Mouse (Mus musculus): ENCODE results near the gene Supt5. TPM values are rescaled to one million over a fixed set of nuclear protein-coding genes. Genes with fewer than 3 reads are reported as not detected.

The Supt5 gene
- polyA plus RNA-seq, 1 experiment: 60.7 TPM

GRCm38 (mm10) chr7:28353267-28353666 lies 14.7 kb upstream of the Supt5 start:
- no peak for DNase-seq (ENCODE audit: low spot score)

GRCm38 (mm10) chr7:28351676-28352191 lies 13.2 kb upstream of the Supt5 start:
- no peak for DNase-seq (ENCODE audit: low spot score)

- peak; percentile 99 for DNase-seq (ENCODE audit: low spot score)
Measured at GRCm38 (mm10) chr7:28350155-28350883, 11.8 kb upstream of the Supt5 start, which contains the start of gene Rps16. Gene Rps16 (plus strand): TSS chr7:28350652.

GRCm38 (mm10) chr7:28348601-28349000 lies 10.1 kb upstream of the Supt5 start:
- DNase-seq (ENCODE audit: low spot score): no peak

- no peak for DNase-seq (ENCODE audit: low spot score)
Measured at GRCm38 (mm10) chr7:28347746-28348145, 9.2 kb upstream of the Supt5 start.

GRCm38 (mm10) chr7:28344637-28345036 lies 6.1 kb upstream of the Supt5 start:
- DNase-seq (ENCODE audit: low spot score): no peak

GRCm38 (mm10) chr7:28341381-28341780 lies 2.8 kb upstream of the Supt5 start:
- no peak for DNase-seq (ENCODE audit: low spot score)

- DNase-seq (ENCODE audit: low spot score): no peak
Measured at GRCm38 (mm10) chr7:28339213-28339917, 819 bp upstream of the Supt5 start.

- DNase-seq (ENCODE audit: low spot score): no peak
Measured at GRCm38 (mm10) chr7:28335471-28335870, 3.1 kb downstream of the Supt5 start.

GRCm38 (mm10) chr7:28334534-28334933 lies 4.0 kb downstream of the Supt5 start:
- no peak for DNase-seq (ENCODE audit: low spot score)

GRCm38 (mm10) chr7:28328260-28328659 lies 10.3 kb downstream of the Supt5 start:
- DNase-seq (ENCODE audit: low spot score): no peak

GRCm38 (mm10) chr7:28326457-28326856 lies 12.1 kb downstream of the Supt5 start:
- no peak for DNase-seq (ENCODE audit: low spot score)

- no peak for DNase-seq (ENCODE audit: low spot score)
Measured at GRCm38 (mm10) chr7:28325293-28325692, 13.3 kb downstream of the Supt5 start.

- DNase-seq (ENCODE audit: low spot score): no peak
Measured at GRCm38 (mm10) chr7:28321974-28322720, 16.4 kb downstream of the Supt5 start.

GRCm38 (mm10) chr7:28318714-28319113 lies 19.8 kb downstream of the Supt5 start:
- DNase-seq (ENCODE audit: low spot score): no peak

GRCm38 (mm10) chr7:28318036-28318435 lies 20.5 kb downstream of the Supt5 start:
- DNase-seq (ENCODE audit: low spot score): no peak

GRCm38 (mm10) chr7:28311926-28312543 lies 26.5 kb downstream of the Supt5 start, which contains the start of gene Timm50:
Gene Timm50 (minus strand): TSS chr7:28312072.
- peak; percentile 96 for DNase-seq (ENCODE audit: low spot score)

GRCm38 (mm10) chr7:28311151-28311925 lies 27.2 kb downstream of the Supt5 start:
- no peak for DNase-seq (ENCODE audit: low spot score)

- no peak for DNase-seq (ENCODE audit: low spot score)
Measured at GRCm38 (mm10) chr7:28309737-28310136, 28.8 kb downstream of the Supt5 start.

GRCm38 (mm10) chr7:28306216-28306615 lies 32.3 kb downstream of the Supt5 start:
- DNase-seq (ENCODE audit: low spot score): no peak

- DNase-seq (ENCODE audit: low spot score): no peak
Measured at GRCm38 (mm10) chr7:28305641-28306040, 32.9 kb downstream of the Supt5 start.

All from urinary bladder, adult 2 months (tissue).